23 mouse cellular contexts compared by ENCODE assay signal in genomic region chr19:15942421-15943116, GRCm38 (mm10). TPM values are rescaled to one million over a fixed set of nuclear protein-coding genes. Genes with fewer than 3 reads are reported as not detected.
DNase-seq lines count a peak whose midpoint lies in the region; ATAC-seq lines count a peak whose summit lies in the region.
"Had no signal": no experiment of that assay in that cellular context is flagged by ENCODE, and none has a peak within 500 bp of the region (broad histone marks: within the 10 kb centered on the region; RNA-seq: fewer than 3 reads in every experiment).

No protein-coding gene starts in this region.

- 52% methylated on average over 11 of the region's 11 CpGs for WGBS in hindbrain, embryonic 10.5 days
- WGBS in hindbrain, embryonic 16.5 days = 41% methylated on average over 11 of the region's 11 CpGs
- WGBS in lung, embryonic 16.5 days = 69% methylated on average over 11 of the region's 11 CpGs

- H3K36me3 ChIP-seq in hindbrain, embryonic 10.5 days = no peaks in the 10 kb centered on the region
- H3K36me3 ChIP-seq in hindbrain, embryonic 16.5 days (ENCODE audit: control insufficient read depth, insufficient read depth, low read length) = no peaks in the 10 kb centered on the region
- no peaks in the 10 kb centered on the region for H3K36me3 ChIP-seq in lung, embryonic 16.5 days (ENCODE audit: control insufficient read depth, insufficient read depth, low read length)
- H3K36me3 ChIP-seq: embryonic facial prominence, embryonic 13.5 days; kidney, embryonic 15.5 days; liver, embryonic 13.5 days; midbrain, embryonic 13.5 days had no signal

- no peak overlapping the region for H3K4me2 ChIP-seq in hindbrain, embryonic 16.5 days (ENCODE audit: low read length)
- H3K4me2 ChIP-seq in lung, embryonic 16.5 days (ENCODE audit: low read depth, low read length) = no peak overlapping the region
- H3K4me2 ChIP-seq: embryonic facial prominence, embryonic 13.5 days; heart, embryonic 11.5 days; kidney, embryonic 15.5 days; liver, embryonic 13.5 days; midbrain, embryonic 13.5 days had no signal

- no peak overlapping the region for H3K4me3 ChIP-seq in hindbrain, embryonic 10.5 days
- H3K4me3 ChIP-seq in hindbrain, embryonic 16.5 days (ENCODE audit: low read length) = no peak overlapping the region
- no peak overlapping the region for H3K4me3 ChIP-seq in lung, embryonic 16.5 days (ENCODE audit: low read length)
- H3K4me3 ChIP-seq: embryonic facial prominence, embryonic 13.5 days; erythroblast, embryonic 14.5 days; kidney, embryonic 15.5 days; liver, embryonic 13.5 days; midbrain, embryonic 13.5 days had no signal

- H3K9me3 ChIP-seq in hindbrain, embryonic 10.5 days = no peaks in the 10 kb centered on the region
- no peaks in the 10 kb centered on the region; the same call in 1 of the 2 replicates for H3K9me3 ChIP-seq in hindbrain, embryonic 16.5 days (ENCODE audit: control insufficient read depth, low read length)
- 0 out of 2 replicates have a peak, but pooled peaks cover 3% of the 10 kb centered on the region for H3K9me3 ChIP-seq in lung, embryonic 16.5 days (ENCODE audit: control insufficient read depth, low read length)
- H3K9me3 ChIP-seq: embryonic facial prominence, embryonic 13.5 days; kidney, embryonic 15.5 days; liver, embryonic 13.5 days; midbrain, embryonic 13.5 days had no signal

- H3K4me1 ChIP-seq in hindbrain, embryonic 10.5 days (replicated peaks) = peaks cover 6% of the 10 kb centered on the region; the same call in 1 of the 2 replicates
- H3K4me1 ChIP-seq in hindbrain, embryonic 16.5 days (ENCODE audit: control insufficient read depth, insufficient read depth, low read depth, low read length) = no peaks in the 10 kb centered on the region
- no peaks in the 10 kb centered on the region for H3K4me1 ChIP-seq in lung, embryonic 16.5 days (replicated peaks; ENCODE audit: control insufficient read depth, insufficient read depth, low read length)
- H3K4me1 ChIP-seq: embryonic facial prominence, embryonic 13.5 days; liver, embryonic 13.5 days; midbrain, embryonic 13.5 days had no signal

- H3K27me3 ChIP-seq in hindbrain, embryonic 10.5 days (ENCODE audit: insufficient read depth, poor library complexity, severe bottlenecking) = no peaks in the 10 kb centered on the region
- no peaks in the 10 kb centered on the region for H3K27me3 ChIP-seq in hindbrain, embryonic 16.5 days (replicated peaks; ENCODE audit: control insufficient read depth, insufficient read depth, low read length)
- no peaks in the 10 kb centered on the region for H3K27me3 ChIP-seq in lung, embryonic 16.5 days (ENCODE audit: control insufficient read depth, insufficient read depth, low read depth, low read length)
- H3K27me3 ChIP-seq: embryonic facial prominence, embryonic 13.5 days; kidney, embryonic 15.5 days; liver, embryonic 13.5 days; midbrain, embryonic 13.5 days; Patski had no signal

- H3K9ac ChIP-seq in hindbrain, embryonic 16.5 days (ENCODE audit: low read depth, low read length) = no peak overlapping the region
- H3K9ac ChIP-seq in lung, embryonic 16.5 days (ENCODE audit: low read length) = no peak overlapping the region
- H3K9ac ChIP-seq: embryonic facial prominence, embryonic 13.5 days; kidney, embryonic 15.5 days; liver, embryonic 13.5 days; midbrain, embryonic 13.5 days had no signal

- peak; percentile 19 for DNase-seq in hindbrain, embryonic 10.5 days (ENCODE audit: low spot score)
- DNase-seq in lung, postnatal 14 days = no peak
- DNase-seq in R1 (ENCODE audit: low read depth, low spot score) = peak; percentile 98
- no peak for DNase-seq in urinary bladder, postnatal 14 days (ENCODE audit: low spot score)
- DNase-seq in layer of hippocampus, adult 8-10 months (ENCODE audit: low spot score in 2 of 2) = no peak
- DNase-seq: adrenal gland, postnatal 36 days; cerebellum, adult 11 months; cerebellum, adult 9-11 months; gastrocnemius, postnatal 14 days; kidney, adult 11 months; kidney, postnatal 36 days; liver, embryonic 13.5 days; thymus, adult 18-20 months; thymus, postnatal 4 days had no signal

- no peak for ATAC-seq in hindbrain, embryonic 16.5 days
- peak; percentile 24; the same call in 1 of the 2 replicates for ATAC-seq in lung, embryonic 16.5 days (ENCODE audit: low read depth)
- ATAC-seq: forebrain, embryonic 16.5 days; midbrain, embryonic 13.5 days; Patski had no signal

- no peak overlapping the region for H3K27ac ChIP-seq in hindbrain, embryonic 10.5 days
- no peak overlapping the region for H3K27ac ChIP-seq in hindbrain, embryonic 16.5 days (ENCODE audit: low read depth, low read length)
- no peak overlapping the region for H3K27ac ChIP-seq in lung, embryonic 16.5 days (ENCODE audit: low read length)
- H3K27ac ChIP-seq: embryonic facial prominence, embryonic 13.5 days; midbrain, embryonic 13.5 days had no signal

RNA-seq across cellular contexts. Expression of gene Psat1, which starts 4.6 kb away (rescaled TPM):
- polyA plus RNA-seq in hindbrain, embryonic 10.5 days (2016; fragmentation: Nextera tagmentation; extraction: Ambion mirVana) = 104 and 131 TPM in 2 replicates
- 88.3 and 93.2 TPM in 2 replicates for polyA plus RNA-seq in hindbrain, embryonic 16.5 days (2015; fragmentation: Nextera tagmentation; extraction: Ambion mirVana)
- 148 and 159 TPM in 2 replicates for polyA plus RNA-seq in lung, embryonic 16.5 days (2015; fragmentation: Nextera tagmentation; extraction: Ambion mirVana)
- 100 to 1,000 TPM; 116 to 123 (median 118) TPM for total RNA-seq in layer of hippocampus, adult 8-10 months (2022)

RNA-seq across cellular contexts. Expression of gene Cep78, which starts 42.2 kb away (rescaled TPM):
- 48.9 and 57.9 TPM in 2 replicates for polyA plus RNA-seq in hindbrain, embryonic 10.5 days (2016; fragmentation: Nextera tagmentation; extraction: Ambion mirVana)
- 24.1 and 24.4 TPM in 2 replicates for polyA plus RNA-seq in hindbrain, embryonic 16.5 days (2015; fragmentation: Nextera tagmentation; extraction: Ambion mirVana)
- 24.5 and 26.1 TPM in 2 replicates for polyA plus RNA-seq in lung, embryonic 16.5 days (2015; fragmentation: Nextera tagmentation; extraction: Ambion mirVana)
- 10 to 100 TPM in 3 of 4 experiments, 1 to 10 TPM in 1; 9.9 to 11.8 (median 11.5) TPM for total RNA-seq in layer of hippocampus, adult 8-10 months (2022)

Comparison
In these comparisons a context has a peak if more than half of its experiments do, and no peak if none do; other contexts are left out.
1. DNase-seq: peak in hindbrain, embryonic 10.5 days (single experiment) and R1 (single experiment); none in lung, postnatal 14 days (single experiment), urinary bladder, postnatal 14 days (single experiment) and layer of hippocampus, adult 8-10 months (0 of 2).